Mouse (Mus musculus) central nervous system, embryonic 18 days (tissue): ENCODE results near the gene Csmd2. TPM values are rescaled to one million over a fixed set of nuclear protein-coding genes. Genes with fewer than 3 reads are reported as not detected.

Source experiments
- polyA plus RNA-seq: library from polyadenylated mRNA; depleted of rRNA; stranded (reverse); fragments of >200 nt; gene quantifications from 2 replicates; pipeline ENCODE4 v1.2.3, GENCODE M21; 2012; rRNA removed

Csmd2 gene
- polyA plus RNA-seq = 32.4 and 33.4 TPM in 2 replicates

DNA sequence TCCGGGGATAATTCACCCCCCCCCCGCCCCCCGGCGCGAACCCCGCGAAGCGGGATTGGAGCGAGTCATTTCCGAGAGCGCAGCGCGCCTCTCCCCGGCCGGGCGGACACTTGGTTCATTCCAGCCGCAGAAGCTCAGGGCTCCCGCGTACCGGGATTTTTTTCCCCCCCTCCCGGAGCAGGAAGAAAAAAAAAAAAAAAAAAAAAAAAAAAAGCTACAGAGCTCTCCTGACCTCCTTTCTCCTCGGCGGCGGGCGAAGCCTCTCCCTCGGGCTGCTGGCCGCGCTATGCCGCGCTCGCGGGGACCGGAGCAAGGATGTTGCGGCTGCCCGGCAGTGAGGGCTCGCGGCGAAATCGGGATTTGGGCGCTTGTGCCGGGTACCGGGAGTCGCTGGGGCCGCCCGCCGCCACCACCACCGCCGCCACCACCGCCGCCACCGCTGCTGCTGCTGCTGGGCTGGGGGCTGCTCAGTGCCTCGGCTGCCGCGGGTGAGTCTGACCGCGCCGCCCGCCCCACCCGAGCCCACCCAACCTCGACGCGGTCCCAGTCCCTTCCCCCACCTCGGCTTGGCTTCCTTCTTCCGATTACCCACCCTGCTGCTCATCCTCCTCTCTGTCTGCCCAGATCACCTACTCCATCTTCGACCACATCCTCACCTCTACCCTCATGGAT, at the start of gene Csmd2:
Gene Csmd2 (plus strand): TSS at position 74 of the 672 bp plus-strand sequence.

DNA sequence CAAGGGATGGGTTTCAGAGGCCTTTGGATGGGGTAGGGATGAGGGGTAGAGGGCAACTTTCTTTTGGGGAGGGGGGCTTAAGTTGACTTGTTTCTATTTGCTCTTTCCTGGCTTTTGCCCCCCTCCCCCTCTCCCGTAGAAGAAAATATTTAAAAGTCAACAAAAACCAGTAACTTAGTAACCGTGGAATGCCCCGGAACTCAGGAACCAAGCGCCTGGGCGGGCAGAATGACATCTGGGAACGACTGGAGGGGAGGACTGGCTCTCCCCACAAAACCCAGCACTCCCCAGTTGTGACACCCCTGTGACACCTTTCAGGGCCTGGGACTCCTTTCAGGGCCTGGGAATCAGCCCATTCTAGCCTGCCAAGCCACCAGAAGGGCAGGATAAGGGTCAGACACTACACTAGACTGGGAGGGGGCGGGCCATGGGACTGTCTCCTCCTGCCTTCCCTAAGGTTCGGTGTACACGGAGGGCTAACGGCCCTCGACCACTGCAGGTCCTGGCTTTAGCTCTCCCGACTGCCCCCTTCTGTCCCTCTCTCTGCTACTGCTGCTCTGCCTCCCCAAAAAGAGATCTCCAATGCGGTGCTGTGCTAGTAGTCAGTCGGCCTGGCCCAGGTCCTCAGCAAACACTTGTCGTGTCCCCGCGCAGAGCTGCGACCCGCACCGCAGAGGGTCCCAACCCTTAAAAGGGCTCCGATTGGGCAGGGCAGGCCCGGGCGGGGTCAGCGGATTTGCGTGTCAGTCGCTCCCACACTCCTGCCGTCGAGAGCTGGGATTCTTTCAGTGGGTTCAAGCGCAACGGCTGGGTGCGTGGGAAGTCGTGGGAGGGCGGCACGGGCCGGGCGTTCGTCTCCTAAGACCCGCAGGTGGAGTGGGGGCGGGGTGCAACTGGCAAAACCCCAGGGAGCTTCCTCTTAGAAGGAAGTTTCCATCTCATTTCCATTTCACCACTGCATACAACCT, 16.5 kb upstream of the Csmd2 start, which contains the start of gene CK137956:
Gene CK137956 (minus strand): TSS at position 51 of the 968 bp plus-strand sequence.

DNA sequence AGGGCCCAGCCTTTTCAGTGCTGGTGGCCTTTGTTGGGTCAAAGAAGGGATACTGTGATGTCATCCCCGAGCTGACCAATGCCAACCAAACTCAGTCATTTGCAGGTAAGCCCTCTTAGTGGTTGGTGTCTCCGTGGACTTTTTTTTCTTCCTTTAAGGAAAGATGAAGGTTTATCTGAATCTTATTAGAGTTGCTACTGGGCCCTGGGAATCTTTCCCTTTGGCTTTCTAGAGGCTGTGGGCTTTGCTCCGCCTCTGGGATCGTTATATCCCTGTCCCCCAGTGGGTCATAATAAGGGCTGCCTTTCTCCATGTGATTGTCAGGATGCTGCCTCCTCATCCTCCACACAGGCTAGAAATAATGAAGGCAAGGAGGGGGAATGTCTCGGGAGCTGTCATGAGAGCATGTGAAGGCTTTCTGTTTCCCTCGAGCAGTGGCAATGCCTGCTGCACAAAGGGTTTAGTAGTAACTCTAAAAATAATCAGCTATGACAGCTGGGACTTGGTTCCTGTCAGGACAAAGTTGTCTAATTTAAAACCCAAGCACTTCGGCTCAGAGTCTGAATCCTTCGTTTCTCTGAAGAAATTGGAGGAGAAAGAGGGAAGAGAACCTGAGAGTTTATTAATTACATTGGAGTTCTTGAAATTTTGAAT, 273.4 kb downstream of the Csmd2 start, which contains the start of gene Hmgb4:
Gene Hmgb4 (minus strand): TSS at position 51 of the 654 bp plus-strand sequence.

DNA sequence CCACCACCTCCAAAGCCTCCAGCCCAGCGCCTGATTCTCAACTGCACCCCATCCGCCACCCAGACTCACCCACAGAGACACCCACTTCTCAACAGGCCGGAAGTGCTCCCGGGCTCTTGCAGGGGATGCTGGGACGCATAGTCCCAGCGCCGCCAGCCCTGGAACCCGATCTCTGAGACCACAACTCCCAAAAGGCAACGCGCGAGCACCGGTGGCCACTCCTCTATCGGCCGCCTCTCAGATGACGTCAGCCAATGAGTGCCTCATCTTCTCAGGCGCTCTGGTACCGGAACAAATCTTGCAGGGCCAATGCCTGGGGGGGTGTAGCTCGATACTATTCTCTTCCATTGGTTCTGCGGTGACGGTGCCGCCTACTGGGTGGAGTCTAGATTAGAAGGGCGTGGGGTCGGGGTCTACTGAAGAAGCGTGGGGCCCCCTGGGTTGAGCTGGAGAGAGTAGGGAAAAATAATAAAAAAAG, 622.3 kb downstream of the Csmd2 start, which contains the start of gene Zscan20:
Gene Zscan20 (minus strand): TSS at position 174 of the 478 bp plus-strand sequence.

Other genes with a start within 250 kb of the Csmd2 start
- 1.8 TPM in 2 replicates for gene CK137956, start 16.9 kb upstream of the Csmd2 start, polyA plus RNA-seq